Mouse (Mus musculus) MEL (cell line): Measurements from ENCODE around the gene Cd83. TPM values are rescaled to one million over a fixed set of nuclear protein-coding genes. Genes with fewer than 3 reads are reported as not detected.

Source experiments
- DNase-seq: peaks from one replicate; pipeline ENCODE4 v3.0.0; 2011; ENCODE audit warnings: low read depth, low spot score
- H3K27ac ChIP-seq: 2 replicates; pipeline ENCODE4 v1.5.1; 2012; ENCODE audit warnings: low read depth, mild to moderate bottlenecking, control low read depth, low read length, moderate library complexity; ENCODE audit not compliant: control insufficient read depth
- H3K27me3 ChIP-seq, 2 experiments: fragments of 150-350 bp in 1 of 2; sonication (generic) in 1 of 2; 2 replicates each; pipeline ENCODE4 v1.6.1; 2012; ENCODE audit warnings: low read length in 2 of 2, mild to moderate bottlenecking in 2 of 2, improper control_type of control experiment in 1 of 2, moderate library complexity in 1 of 2; ENCODE audit not compliant: insufficient read depth in 2 of 2, control insufficient read depth in 1 of 2
- H3K36me3 ChIP-seq, 2 experiments: 2 replicates each; pipeline ENCODE4 v1.6.1; 2012 to 2014; ENCODE audit warnings: low read length in 2 of 2, improper control_type of control experiment in 1 of 2, inconsistent platforms in 1 of 2, mild to moderate bottlenecking in 1 of 2; ENCODE audit not compliant: insufficient read depth in 2 of 2, control insufficient read depth in 1 of 2
- H3K4me1 ChIP-seq, 2 experiments: fragments of 150-350 bp in 1 of 2; sonication (generic) in 1 of 2; 2 replicates each; pipeline ENCODE4 v1.6.1; 2012; ENCODE audit warnings: low read length in 2 of 2, improper control_type of control experiment in 1 of 2, mild to moderate bottlenecking in 1 of 2; ENCODE audit not compliant: insufficient read depth in 2 of 2, control insufficient read depth in 1 of 2
- H3K4me3 ChIP-seq, 2 experiments: fragments of 150-350 bp in 1 of 2; sonication (generic) in 1 of 2; 2 replicates each; pipeline ENCODE4 v1.5.1; 2012; ENCODE audit warnings: low read depth in 2 of 2, low read length in 2 of 2, mild to moderate bottlenecking in 2 of 2, moderate library complexity in 2 of 2, control low read depth in 1 of 2, improper control_type of control experiment in 1 of 2; ENCODE audit not compliant: control insufficient read depth in 1 of 2, insufficient read depth in 1 of 2
- H3K79me2 ChIP-seq: 2 replicates; pipeline ENCODE4 v1.6.1; 2012; ENCODE audit warnings: mild to moderate bottlenecking, low read length, moderate library complexity; ENCODE audit not compliant: control insufficient read depth, poor library complexity, insufficient read depth
- H3K9ac ChIP-seq: 2 replicates; pipeline ENCODE4 v1.6.1; 2012; ENCODE audit warnings: low read depth, mild to moderate bottlenecking, control low read depth, low read length, moderate library complexity; ENCODE audit not compliant: control insufficient read depth, poor library complexity, severe bottlenecking
- H3K9me3 ChIP-seq: fragments of 150-350 bp; sonication (generic); replicated peaks from 2 replicates; pipeline ENCODE4 v1.6.1; 2012; ENCODE audit warnings: mild to moderate bottlenecking, low read length, improper control_type of control experiment, moderate library complexity; ENCODE audit not compliant: insufficient read depth
- CHD1 ChIP-seq: IDR thresholded peaks from 2 replicates; pipeline ENCODE4 v1.6.1; 2012; ENCODE audit warnings: low read depth, mild to moderate bottlenecking, inconsistent platforms, low read length, improper control_type of control experiment
- CTCF ChIP-seq, 3 experiments: IDR thresholded peaks in 2 of 3; conservative IDR thresholded peaks in 1 of 3; 2 replicates each; pipeline ENCODE4 v1.5.1; 2011 to 2012; ENCODE audit warnings: low read length in 3 of 3, low read depth in 2 of 3, mild to moderate bottlenecking in 2 of 3, improper control_type of control experiment in 1 of 3, inconsistent platforms in 1 of 3, mixed read lengths in 1 of 3, moderate library complexity in 1 of 3; ENCODE audit not compliant: control insufficient read depth in 1 of 3, insufficient read depth in 1 of 3, poor library complexity in 1 of 3, severe bottlenecking in 1 of 3
- ELF1 ChIP-seq: IDR thresholded peaks from 2 replicates; pipeline ENCODE4 v1.6.1; 2014; ENCODE audit warnings: low read depth, mild to moderate bottlenecking, inconsistent platforms, low read length, improper control_type of control experiment, moderate library complexity
- EP300 ChIP-seq, 2 experiments: IDR thresholded peaks; 2 replicates each; pipeline ENCODE4 v1.6.1; 2011; ENCODE audit warnings: improper control_type of control experiment in 2 of 2, low read length in 2 of 2, low read depth in 1 of 2, mild to moderate bottlenecking in 1 of 2
- GABPA ChIP-seq: IDR thresholded peaks from 2 replicates; pipeline ENCODE4 v1.6.1; 2012; ENCODE audit warnings: low read depth, mild to moderate bottlenecking, inconsistent platforms, low read length, improper control_type of control experiment, moderate library complexity
- GATA1 ChIP-seq: IDR thresholded peaks from 2 replicates; pipeline ENCODE4 v1.6.1; 2011; ENCODE audit warnings: low read depth, low read length, improper control_type of control experiment
- JUND ChIP-seq: IDR thresholded peaks from 2 replicates; pipeline ENCODE4 v1.6.1; 2011; ENCODE audit warnings: low read depth, mild to moderate bottlenecking, improper control_type of control experiment, low read length
- MAFK ChIP-seq: IDR thresholded peaks from 2 replicates; pipeline ENCODE4 v1.6.1; 2011; ENCODE audit warnings: low read depth, mild to moderate bottlenecking, low read length, improper control_type of control experiment, borderline replicate concordance
- MAX ChIP-seq: IDR thresholded peaks from 2 replicates; pipeline ENCODE4 v1.6.1; 2011; ENCODE audit warnings: low read length, improper control_type of control experiment
- MAZ ChIP-seq: IDR thresholded peaks from 2 replicates; pipeline ENCODE4 v1.6.1; 2012; ENCODE audit warnings: low read depth, mild to moderate bottlenecking, inconsistent platforms, low read length, improper control_type of control experiment
- MEF2A ChIP-seq: IDR thresholded peaks from 2 replicates; pipeline ENCODE4 v1.6.1; 2014; ENCODE audit warnings: low read depth, mild to moderate bottlenecking, inconsistent platforms, low read length, improper control_type of control experiment; ENCODE audit not compliant: poor library complexity, insufficient replicate concordance, severe bottlenecking; ENCODE audit errors: extremely low read depth
- MXI1 ChIP-seq: IDR thresholded peaks from 2 replicates; pipeline ENCODE4 v1.6.1; 2011; ENCODE audit warnings: mild to moderate bottlenecking, low read depth, low read length, improper control_type of control experiment
- MYB ChIP-seq: IDR thresholded peaks from 2 replicates; pipeline ENCODE4 v1.6.1; 2011; ENCODE audit warnings: mild to moderate bottlenecking, low read depth, low read length, improper control_type of control experiment
- RAD21 ChIP-seq: IDR thresholded peaks from 2 replicates; pipeline ENCODE4 v1.6.1; 2011; ENCODE audit warnings: mild to moderate bottlenecking, low read depth, low read length, improper control_type of control experiment
- RCOR1 ChIP-seq: IDR thresholded peaks from 2 replicates; pipeline ENCODE4 v1.6.1; 2012; ENCODE audit warnings: low read depth, mild to moderate bottlenecking, inconsistent platforms, low read length, improper control_type of control experiment
- TAL1 ChIP-seq: IDR thresholded peaks from 2 replicates; pipeline ENCODE4 v1.6.1; 2012; ENCODE audit warnings: mild to moderate bottlenecking, inconsistent platforms, low read length, moderate library complexity, mixed read lengths
- TBP ChIP-seq: IDR thresholded peaks from 2 replicates; pipeline ENCODE4 v1.8.0; 2011; ENCODE audit warnings: low read depth, low read length, improper control_type of control experiment
- TCF12 ChIP-seq: IDR thresholded peaks from 2 replicates; pipeline ENCODE4 v1.6.1; 2014; ENCODE audit warnings: low read depth, mild to moderate bottlenecking, inconsistent platforms, low read length, improper control_type of control experiment, moderate library complexity
- UBTF ChIP-seq: IDR thresholded peaks from 2 replicates; pipeline ENCODE4 v1.6.1; 2012; ENCODE audit warnings: low read depth, mild to moderate bottlenecking, inconsistent platforms, low read length, improper control_type of control experiment, moderate library complexity, borderline replicate concordance; ENCODE audit not compliant: insufficient read depth
- USF2 ChIP-seq, 2 experiments: IDR thresholded peaks; 2 replicates each; pipeline ENCODE4 v1.6.1; 2011 to 2012; ENCODE audit warnings: improper control_type of control experiment in 2 of 2, low read length in 2 of 2, borderline replicate concordance in 1 of 2, inconsistent platforms in 1 of 2, low read depth in 1 of 2, mild to moderate bottlenecking in 1 of 2; ENCODE audit not compliant: insufficient read depth in 1 of 2
- ZKSCAN1 ChIP-seq: IDR thresholded peaks from 2 replicates; pipeline ENCODE4 v1.6.1; 2012; ENCODE audit warnings: low read depth, mild to moderate bottlenecking, inconsistent platforms, low read length, improper control_type of control experiment, moderate library complexity
- ZMIZ1 ChIP-seq: IDR thresholded peaks from 2 replicates; pipeline ENCODE4 v1.6.1; 2012; ENCODE audit warnings: low read depth, mild to moderate bottlenecking, inconsistent platforms, low read length, improper control_type of control experiment, moderate library complexity
- polyA plus RNA-seq, 2 experiments: library from polyadenylated mRNA; stranded (reverse) in 1 of 2; unstranded in 1 of 2; fragments of >175 nt in 1 of 2; fragments of >200 nt in 1 of 2; gene quantifications; 2 replicates each; pipeline versions ENCODE4 v1.2.1 to v1.2.4; 2012; ENCODE audit warnings: low replicate concordance in 2 of 2, low read depth in 1 of 2; ENCODE audit not compliant: insufficient read length in 2 of 2, insufficient read depth in 1 of 2, missing spikeins in 1 of 2
- total RNA-seq: library from RNA; depleted of rRNA; stranded (reverse); fragments of 300-350 nt; gene quantifications from 2 replicates; pipeline ENCODE4 v1.2.3, GENCODE M21; 2012

The Cd83 gene
- total and polyA plus RNA-seq, 3 experiments = not detected

GRCm38 (mm10) chr13:43780071-43780470 lies 4.5 kb upstream of the Cd83 start:
- Histone ChIP-seq H3K27ac (no peak overlapping the region), H3K4me3 (no peak overlapping the region), H3K9ac (no peak overlapping the region), H3K9me3 (no peaks in the 10 kb centered on the region), H3K79me2 (no peaks in the 10 kb centered on the region), H3K27me3 (no peaks in the 10 kb centered on the region), H3K4me1 (no peaks in the 10 kb centered on the region), H3K36me3 (no peaks in the 10 kb centered on the region)
- no peak for DNase-seq
- TF ChIP-seq ELF1 (no peak), USF2 (IDR thresholded peaks at IDR 0.05; ENCODE audit: borderline replicate concordance in 1 of 2, insufficient read depth in 1 of 2, low read depth in 1 of 2, low read length in 2 of 2) (no peak), TAL1 (no peak), ZKSCAN1 (no peak), RCOR1 (no peak), GATA1 (no peak), MXI1 (no peak), MAZ (no peak), TCF12 (no peak), CTCF (IDR thresholded peaks at IDR 0.05 in 2 of 3, conservative IDR thresholded peaks at IDR 0.05 in 1 of 3; ENCODE audit: control insufficient read depth in 1 of 3, insufficient read depth in 1 of 3, low read depth in 2 of 3, low read length in 3 of 3, poor library complexity in 1 of 3, severe bottlenecking in 1 of 3) (no peak), CHD1 (no peak), EP300 (IDR thresholded peaks at IDR 0.05; ENCODE audit: low read depth in 1 of 2, low read length in 2 of 2) (no peak)

- H3K9ac ChIP-seq = no peak overlapping the region
- no peaks in the 10 kb centered on the region for H3K79me2 ChIP-seq
- no peaks in the 10 kb centered on the region for H3K4me1 ChIP-seq
- H3K36me3 ChIP-seq = no peaks in the 10 kb centered on the region
- DNase-seq = no peak
- H3K9me3 ChIP-seq = no peaks in the 10 kb centered on the region
- no peak overlapping the region for H3K27ac ChIP-seq
- no peak for TF ChIP-seq MEF2A
- TF ChIP-seq TCF12 = no peak
- TF ChIP-seq CTCF (IDR thresholded peaks at IDR 0.05 in 2 of 3, conservative IDR thresholded peaks at IDR 0.05 in 1 of 3; ENCODE audit: control insufficient read depth in 1 of 3, insufficient read depth in 1 of 3, low read depth in 2 of 3, low read length in 3 of 3, poor library complexity in 1 of 3, severe bottlenecking in 1 of 3) = no peak
- no peak for TF ChIP-seq RCOR1
- no peak for TF ChIP-seq ZMIZ1
- no peak for TF ChIP-seq GABPA
- no peak for TF ChIP-seq TBP
- TF ChIP-seq MAX = no peak
- TF ChIP-seq MAZ = no peak
- no peak for TF ChIP-seq GATA1
- TF ChIP-seq MAFK = no peak
- TF ChIP-seq UBTF = no peak
- no peak for TF ChIP-seq MYB
- no peak for TF ChIP-seq JUND
- TF ChIP-seq RAD21 = no peak
- TF ChIP-seq, all 39 proteins: peak for 0
- no peaks in the 10 kb centered on the region for H3K27me3 ChIP-seq
- H3K4me3 ChIP-seq = no peak overlapping the region
These were observed 1.1 kb downstream of the Cd83 start for GRCm38 (mm10) chr13:43785712-43786072.
